Mouse (Mus musculus) limb, embryonic 14.5 days (tissue): ENCODE results near the gene Gpr162. TPM values are rescaled to one million over a fixed set of nuclear protein-coding genes. Genes with fewer than 3 reads are reported as not detected.

Source experiments
- ATAC-seq: fragments of 200-750 bp; cut with Nextera tagmentation; 2 replicates; pipeline ENCODE4 v1.8.0; 2017; ENCODE audit warnings: low read depth, moderate number of reproducible peaks, moderate TSS enrichment; ENCODE audit not compliant: low FRiP score
- DNase-seq: peaks from one replicate; pipeline ENCODE4 v3.0.0-alpha.2; 2015; ENCODE audit warnings: low spot score
- H3K27ac ChIP-seq: fragments of 300-500 bp; sonication (generic); replicated peaks from 2 replicates; pipeline ENCODE4 v1.5.1; 2014; ENCODE audit warnings: low read depth, mild to moderate bottlenecking, low read length, moderate library complexity, mixed read lengths
- H3K27me3 ChIP-seq: fragments of 300-500 bp; sonication (generic); 2 replicates; pipeline ENCODE4 v1.6.1; 2014; ENCODE audit warnings: low read length, mixed read lengths; ENCODE audit not compliant: control insufficient read depth, insufficient read depth
- H3K36me3 ChIP-seq: fragments of 300-500 bp; sonication (generic); 2 replicates; pipeline ENCODE4 v1.6.1; 2014; ENCODE audit warnings: mild to moderate bottlenecking, low read length, moderate library complexity, mixed read lengths; ENCODE audit not compliant: control insufficient read depth, insufficient read depth
- H3K4me1 ChIP-seq: fragments of 300-500 bp; sonication (generic); 2 replicates; pipeline ENCODE4 v1.6.1; 2014; ENCODE audit warnings: antibody characterized with exemption, low read length, mixed read lengths; ENCODE audit not compliant: control insufficient read depth, insufficient read depth
- H3K4me2 ChIP-seq: fragments of 300-500 bp; sonication (generic); replicated peaks from 2 replicates; pipeline ENCODE4 v1.6.1; 2014; ENCODE audit warnings: low read depth, mild to moderate bottlenecking, low read length, moderate library complexity; ENCODE audit not compliant: severe bottlenecking
- H3K4me3 ChIP-seq: fragments of 300-500 bp; sonication (generic); replicated peaks from 2 replicates; pipeline ENCODE4 v1.5.1; 2014; ENCODE audit warnings: low read length
- H3K9ac ChIP-seq: fragments of 300-500 bp; sonication (generic); 2 replicates; pipeline ENCODE4 v1.6.1; 2014; ENCODE audit warnings: mild to moderate bottlenecking, low read depth, low read length, moderate library complexity; ENCODE audit not compliant: severe bottlenecking
- H3K9me3 ChIP-seq: fragments of 300-500 bp; sonication (generic); 2 replicates; pipeline ENCODE4 v1.6.1; 2016; ENCODE audit warnings: low read length; ENCODE audit not compliant: control insufficient read depth
- POLR2A ChIP-seq: fragments of 200-500 bp; IDR thresholded peaks from 2 replicates; pipeline ENCODE4 v1.8.0; 2012; ENCODE audit warnings: inconsistent platforms, mild to moderate bottlenecking, moderate library complexity, borderline replicate concordance; ENCODE audit not compliant: insufficient read depth, insufficient read length; ENCODE audit errors: extremely low read depth
- WGBS: fragments of 180-500 bp; shearing (Covaris S2); extraction: QIAGEN DNeasy Blood & Tissue Kit; methylation state at CpG from one replicate; pipeline ENCODE4 v1.1.7; 2014; 5-methylcytosine and 5-hydroxymethylcytosine counted together
- polyA plus RNA-seq, 2 experiments: library from polyadenylated mRNA; depleted of rRNA in 1 of 2; stranded (reverse) in 1 of 2; unstranded in 1 of 2; fragments of >200 nt; fragmentation: Nextera tagmentation in 1 of 2; extraction: Ambion mirVana in 1 of 2; gene quantifications; 2 replicates each; pipeline versions ENCODE4 v1.2.1 to v1.2.3; 2012 to 2014

Gene Gpr162
- polyA plus RNA-seq, 2 experiments: 2.1 to 7.5 TPM

- Histone ChIP-seq H3K9me3 (no peaks in the 10 kb centered on the region), H3K27ac (no peak overlapping the region), H3K36me3 (no peaks in the 10 kb centered on the region), H3K4me2 (no peak overlapping the region), H3K9ac (no peak overlapping the region), H3K27me3 (no peaks in the 10 kb centered on the region), H3K4me1 (no peaks in the 10 kb centered on the region), H3K4me3 (no peak overlapping the region)
- WGBS: 89% methylated on average over 6 of the region's 6 CpGs
- TF ChIP-seq POLR2A: no peak
- DNase-seq (no peak), ATAC-seq (no peak)
These were observed 24.9 kb upstream of the Gpr162 start for GRCm38 (mm10) chr6:124888555-124889125.

GRCm38 (mm10) chr6:124887986-124888385, 24.2 kb upstream of the Gpr162 start, which contains the start of gene Cd4:
Gene Cd4, minus strand, starts transcription at chr6:124888221.
- no peak within 1 kb of the TSS for H3K4me3 ChIP-seq
- no peaks in the 10 kb centered on the region for H3K4me1 ChIP-seq
- no peak within 1 kb of the TSS for H3K4me2 ChIP-seq
- H3K9me3 ChIP-seq: no peaks in the 10 kb centered on the region
- H3K36me3 ChIP-seq: no peaks in the 10 kb centered on the region
- no peak for DNase-seq
- ATAC-seq: no peak
- H3K27ac ChIP-seq: no peak within 1 kb of the TSS
- H3K9ac ChIP-seq: no peak within 1 kb of the TSS
- no peak for TF ChIP-seq POLR2A
- H3K27me3 ChIP-seq: no peaks in the 10 kb centered on the region
- WGBS: 75% methylated on average over 9 of the region's 9 CpGs

- Histone ChIP-seq H3K27ac (no peak overlapping the region), H3K4me2 (no peak overlapping the region), H3K4me3 (no peak overlapping the region), H3K36me3 (no peaks in the 10 kb centered on the region), H3K4me1 (no peaks in the 10 kb centered on the region), H3K9me3 (no peaks in the 10 kb centered on the region), H3K9ac (no peak overlapping the region), H3K27me3 (no peaks in the 10 kb centered on the region)
- DNase-seq (no peak), ATAC-seq (no peak)
- TF ChIP-seq POLR2A: no peak
- 92% methylated on average over 8 of the region's 8 CpGs for WGBS
These were observed 22.2 kb upstream of the Gpr162 start for GRCm38 (mm10) chr6:124885956-124886381.

GRCm38 (mm10) chr6:124884714-124885500, 21.1 kb upstream of the Gpr162 start:
- Histone ChIP-seq H3K27me3 (no peaks in the 10 kb centered on the region), H3K9me3 (no peaks in the 10 kb centered on the region), H3K36me3 (no peaks in the 10 kb centered on the region), H3K4me1 (no peaks in the 10 kb centered on the region), H3K4me3 (no peak overlapping the region), H3K9ac (no peak overlapping the region), H3K4me2 (no peak overlapping the region), H3K27ac (no peak overlapping the region)
- 65% methylated on average over 10 of the region's 10 CpGs for WGBS
- no peak for TF ChIP-seq POLR2A
- DNase-seq (no peak), ATAC-seq (no peak)

GRCm38 (mm10) chr6:124883351-124883750, 19.6 kb upstream of the Gpr162 start:
- no peak overlapping the region for H3K4me2 ChIP-seq
- H3K4me3 ChIP-seq: no peak overlapping the region
- no peaks in the 10 kb centered on the region for H3K36me3 ChIP-seq
- H3K4me1 ChIP-seq: no peaks in the 10 kb centered on the region
- ATAC-seq (no peak), DNase-seq (no peak)
- H3K9ac ChIP-seq: no peak overlapping the region
- H3K9me3 ChIP-seq: no peaks in the 10 kb centered on the region
- WGBS: 78% methylated on average over 10 of the region's 10 CpGs
- no peak for TF ChIP-seq POLR2A
- no peak overlapping the region for H3K27ac ChIP-seq
- no peaks in the 10 kb centered on the region for H3K27me3 ChIP-seq
